Mouse (Mus musculus) brain, embryonic 14.5 days (tissue): ENCODE data around the gene Ets1.

Source experiments
- CTCF ChIP-seq: fragments of 200-500 bp; IDR thresholded peaks from 2 replicates; pipeline ENCODE4 v1.5.1; 2012; ENCODE audit warnings: inconsistent platforms, mild to moderate bottlenecking, moderate library complexity, borderline replicate concordance; ENCODE audit not compliant: insufficient read depth, insufficient read length; ENCODE audit errors: extremely low read depth
- POLR2A ChIP-seq: fragments of 200-500 bp; IDR thresholded peaks from 2 replicates; pipeline ENCODE4 v1.6.1; 2012; ENCODE audit warnings: mild to moderate bottlenecking, inconsistent platforms, borderline replicate concordance; ENCODE audit not compliant: poor library complexity, insufficient read depth, insufficient read length, severe bottlenecking; ENCODE audit errors: extremely low read depth

- TF ChIP-seq CTCF = no peak
- no peak for TF ChIP-seq POLR2A
Observed at GRCm38 (mm10) chr9:32635627-32636385, at the start of gene Ets1.
